Mouse (Mus musculus): ENCODE results near the gene Clec16a.

DNA sequence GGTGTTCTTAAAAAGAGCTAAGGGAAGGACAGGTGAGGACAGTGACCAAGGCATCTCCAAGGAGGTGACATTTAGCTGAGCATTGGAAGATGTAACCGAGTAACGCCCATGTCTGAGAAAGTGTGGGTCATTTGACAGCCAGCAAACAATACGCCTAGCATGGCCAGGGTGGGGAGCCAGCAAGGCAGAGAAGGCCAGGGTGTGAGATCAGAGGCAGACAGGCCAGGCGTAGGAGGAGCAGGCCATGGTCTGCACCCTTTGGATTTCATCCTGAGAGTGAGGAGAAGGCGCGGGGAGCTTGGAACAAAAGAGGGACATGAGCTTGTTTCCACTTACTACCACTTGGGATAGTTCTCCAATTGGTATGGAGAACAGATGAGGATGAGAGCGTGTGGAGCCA is 64.8 kb downstream of the Clec16a start:
- no peak for TF ChIP-seq CTCF (conservative IDR thresholded peaks at IDR 0.05; ENCODE audit: low read length)
- no peak for TF ChIP-seq POU5F1 (IDR thresholded peaks at IDR 0.05; ENCODE audit: borderline replicate concordance, low read length)
- no peak for TF ChIP-seq NANOG (IDR thresholded peaks at IDR 0.05; ENCODE audit: borderline replicate concordance, low read length)

All from E14TG2a.4 (cell line).